Mouse (Mus musculus): ENCODE measurements around the gene Plxnb1.
"Not testable (repeated sequence)": the region's sequence is repeated elsewhere in the genome, so short reads cannot be mapped to it uniquely, and the experiment has no call there.

Gene Plxnb1

GRCm38 (mm10) chr9:109103250-109103649, 8.1 kb downstream of the Plxnb1 start:
- DNase-seq = peak; percentile 47

GRCm38 (mm10) chr9:109104083-109104482, 8.9 kb downstream of the Plxnb1 start:
- DNase-seq = no peak

GRCm38 (mm10) chr9:109105011-109105410, 9.8 kb downstream of the Plxnb1 start:
- peak; percentile 58 for DNase-seq

GRCm38 (mm10) chr9:109105648-109106047, 10.5 kb downstream of the Plxnb1 start:
- DNase-seq = no peak

DNA sequence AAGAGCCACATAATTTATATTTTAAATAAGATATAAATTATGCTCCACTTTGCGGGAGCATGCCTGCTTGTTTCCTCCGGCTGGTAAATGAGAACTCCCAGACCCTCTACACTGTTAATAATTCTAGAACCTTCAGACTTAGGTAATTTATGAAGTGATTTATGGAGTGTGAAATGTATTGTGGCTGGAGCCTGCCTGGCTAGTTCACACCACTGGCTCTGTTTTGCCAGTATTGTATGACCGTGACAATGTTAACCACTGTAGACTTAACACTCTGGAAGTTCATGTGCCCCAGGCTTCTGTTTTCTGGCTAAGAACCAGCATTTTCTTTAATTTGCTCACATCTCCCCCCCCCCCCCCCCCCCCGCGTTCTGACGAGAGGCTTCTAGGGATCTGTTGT, 12.2 kb downstream of the Plxnb1 start:
- DNase-seq = no peak

- no peak for DNase-seq
Observed at GRCm38 (mm10) chr9:109110240-109110639, 15.1 kb downstream of the Plxnb1 start.

- no peak for DNase-seq
Observed at GRCm38 (mm10) chr9:109111101-109111500, 15.9 kb downstream of the Plxnb1 start.

GRCm38 (mm10) chr9:109111591-109111990, 16.4 kb downstream of the Plxnb1 start:
- no peak for DNase-seq

DNA sequence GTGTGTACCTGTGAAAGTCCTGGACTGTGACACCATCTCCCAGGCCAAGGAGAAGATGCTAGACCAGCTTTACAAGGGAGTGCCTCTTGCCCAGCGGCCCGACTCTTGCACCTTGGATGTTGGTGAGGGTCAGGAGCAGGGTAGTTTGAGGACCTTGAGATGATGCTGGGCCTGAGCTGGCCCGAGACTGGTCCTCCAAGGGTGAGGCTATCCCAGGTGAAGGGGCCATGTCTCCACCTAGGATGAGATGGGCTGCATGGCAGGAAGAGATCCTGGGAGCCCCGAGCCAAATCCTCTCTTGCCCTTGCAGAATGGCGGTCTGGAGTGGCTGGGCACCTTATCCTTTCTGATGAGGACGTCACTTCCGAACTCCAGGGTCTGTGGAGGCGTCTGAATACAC, 18.1 kb downstream of the Plxnb1 start:
- no peak for DNase-seq

DNA sequence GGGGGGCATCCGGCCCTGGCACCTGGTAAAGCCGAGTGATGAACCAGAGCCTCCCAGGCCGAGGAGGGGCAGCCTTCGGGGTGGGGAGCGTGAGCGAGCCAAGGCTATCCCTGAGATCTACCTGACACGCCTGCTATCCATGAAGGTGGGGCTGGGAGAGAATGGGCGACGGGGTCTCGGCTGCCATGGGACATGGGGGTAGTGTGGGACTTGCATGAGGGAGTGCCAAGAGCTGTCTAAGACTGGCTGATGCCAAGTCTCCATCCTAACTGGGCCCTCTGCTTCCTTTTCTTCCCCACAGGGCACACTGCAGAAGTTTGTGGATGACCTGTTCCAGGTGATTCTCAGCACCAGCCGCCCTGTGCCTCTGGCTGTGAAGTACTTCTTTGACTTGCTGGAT, 19.1 kb downstream of the Plxnb1 start:
- DNase-seq = no peak

DNA sequence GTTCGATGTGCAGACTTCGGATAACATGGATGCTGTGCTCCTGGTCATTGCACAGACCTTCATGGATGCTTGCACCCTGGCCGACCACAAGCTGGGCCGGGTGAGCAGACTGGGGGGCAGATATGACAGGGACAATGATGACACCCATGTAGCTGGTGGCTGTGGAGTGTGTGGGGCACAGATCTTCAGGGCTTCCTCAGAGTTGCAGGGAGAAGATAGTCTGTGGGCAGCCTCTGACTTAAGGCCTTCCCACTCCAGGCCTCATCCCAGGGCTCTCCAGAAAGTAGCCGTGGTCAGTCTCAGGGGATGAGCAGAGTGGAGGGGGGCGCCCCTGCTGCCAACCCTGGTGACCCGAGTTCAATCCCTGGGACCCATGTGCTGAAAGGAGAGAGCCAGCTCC, 19.7 kb downstream of the Plxnb1 start:
- no peak for DNase-seq

- no peak for DNase-seq
Observed at GRCm38 (mm10) chr9:109116205-109116604, 21.0 kb downstream of the Plxnb1 start.

GRCm38 (mm10) chr9:109118106-109118505, 22.9 kb downstream of the Plxnb1 start:
- peak; percentile 77 for DNase-seq

DNA sequence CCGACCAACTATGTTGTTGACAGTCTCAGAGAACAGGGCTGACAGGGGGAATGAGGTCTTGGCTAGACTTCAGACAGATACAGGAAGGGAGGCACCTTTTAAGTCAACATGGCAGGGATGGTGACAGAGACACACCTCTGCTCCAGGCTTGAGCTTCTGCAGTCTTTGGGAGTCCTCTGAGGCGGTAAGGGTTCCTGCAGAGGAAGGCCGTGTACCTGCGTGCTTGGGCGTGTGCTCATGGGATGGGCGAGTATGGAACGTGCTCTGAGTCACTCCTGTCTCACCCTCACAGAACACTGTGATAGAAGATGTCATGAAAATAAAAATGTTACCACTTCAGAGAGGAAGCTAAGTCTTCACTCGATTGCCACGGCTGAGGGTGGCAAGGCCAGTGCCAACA, 24.4 kb downstream of the Plxnb1 start:
- DNase-seq = no peak

DNA sequence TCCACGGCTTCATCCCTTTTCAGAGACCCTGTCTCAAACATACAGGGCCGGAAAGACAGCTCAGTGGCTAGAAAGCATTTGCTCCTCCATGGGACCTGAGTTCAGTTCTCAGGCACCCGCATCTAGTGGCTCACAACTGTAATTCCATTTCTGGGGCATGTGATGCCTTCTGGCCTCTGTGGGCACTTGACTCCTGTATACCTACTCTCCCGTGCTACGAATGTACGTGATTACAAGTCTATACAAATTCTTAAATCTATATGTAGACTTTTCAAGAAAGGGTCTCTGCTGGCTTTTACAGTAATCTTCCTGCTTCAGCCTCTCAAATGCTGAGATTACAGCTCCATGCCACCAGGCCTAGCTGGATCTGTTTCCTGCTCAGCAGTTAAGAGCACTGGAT, 25.8 kb downstream of the Plxnb1 start:
- no peak for DNase-seq

DNA sequence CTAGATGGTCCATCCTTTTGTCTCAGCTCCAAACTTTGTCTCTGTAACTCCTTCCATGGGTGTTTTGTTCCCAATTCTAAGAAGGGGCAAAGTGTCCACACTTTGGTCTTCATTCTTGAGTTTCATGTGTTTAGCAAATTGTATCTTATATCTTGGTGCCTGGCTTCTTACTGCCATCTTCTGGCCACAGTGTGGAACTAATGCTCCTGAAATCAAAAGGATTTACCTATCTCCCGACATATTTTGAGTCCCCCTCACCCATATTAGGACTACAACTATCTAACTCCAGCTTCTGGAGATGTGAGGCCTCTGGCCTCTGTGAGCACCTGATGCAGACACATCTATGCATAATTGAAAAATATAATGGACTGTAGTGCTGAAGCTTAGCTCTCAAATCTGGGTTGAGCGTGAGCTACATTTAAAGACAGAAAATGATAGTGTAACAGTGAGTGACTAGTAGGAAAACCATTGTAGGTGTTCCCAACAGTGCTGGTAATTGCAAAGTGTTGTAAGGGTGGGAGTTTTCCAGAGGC, 27.4 kb downstream of the Plxnb1 start:
- DNase-seq = peak; percentile 61

GRCm38 (mm10) chr9:109123266-109123665, 28.1 kb downstream of the Plxnb1 start:
- peak; percentile 45 for DNase-seq

- no peak for DNase-seq
Observed at GRCm38 (mm10) chr9:109124164-109124563, 29.0 kb downstream of the Plxnb1 start.

DNA sequence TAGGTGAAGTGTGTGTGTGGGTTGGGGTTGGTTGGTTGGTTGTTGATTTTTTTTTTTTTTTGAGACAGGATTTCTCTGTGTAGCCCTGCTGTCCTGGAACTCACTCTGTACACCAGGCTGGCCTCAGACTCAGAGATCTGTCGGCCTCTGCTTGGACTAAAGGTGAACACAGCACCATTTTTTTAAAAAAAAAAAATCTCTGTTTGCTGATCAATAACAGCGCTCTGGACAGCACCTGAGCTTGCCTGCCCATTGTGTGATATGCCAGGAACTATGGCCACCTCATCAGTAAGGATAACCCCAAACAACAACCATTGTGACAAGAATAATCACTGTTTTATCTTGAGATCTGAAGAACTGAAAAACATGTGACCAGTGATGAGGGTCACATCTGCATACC, 29.9 kb downstream of the Plxnb1 start:
- DNase-seq = no peak

- DNase-seq = no peak
Observed at GRCm38 (mm10) chr9:109125481-109125880, 30.3 kb downstream of the Plxnb1 start.

DNA sequence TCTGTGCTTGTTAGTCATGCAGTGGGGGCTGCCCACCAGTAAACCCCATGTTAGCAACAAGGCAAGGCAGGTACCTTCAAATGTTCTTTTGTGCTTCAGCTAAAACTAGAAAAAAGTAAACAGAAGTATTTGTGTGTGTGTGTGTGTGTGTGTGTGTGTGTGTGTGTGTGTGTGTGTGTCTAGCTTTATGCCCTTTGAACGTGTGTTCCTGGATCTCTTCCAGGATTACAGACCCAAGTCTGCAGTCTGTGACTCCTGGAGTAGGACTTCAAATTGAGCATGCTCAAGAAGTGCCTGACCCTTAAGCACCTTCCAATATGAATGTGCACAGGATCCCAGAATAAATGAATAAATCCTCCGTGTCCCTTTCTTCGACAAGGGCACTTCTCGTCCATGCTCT, 31.9 kb downstream of the Plxnb1 start:
- DNase-seq = no peak

DNA sequence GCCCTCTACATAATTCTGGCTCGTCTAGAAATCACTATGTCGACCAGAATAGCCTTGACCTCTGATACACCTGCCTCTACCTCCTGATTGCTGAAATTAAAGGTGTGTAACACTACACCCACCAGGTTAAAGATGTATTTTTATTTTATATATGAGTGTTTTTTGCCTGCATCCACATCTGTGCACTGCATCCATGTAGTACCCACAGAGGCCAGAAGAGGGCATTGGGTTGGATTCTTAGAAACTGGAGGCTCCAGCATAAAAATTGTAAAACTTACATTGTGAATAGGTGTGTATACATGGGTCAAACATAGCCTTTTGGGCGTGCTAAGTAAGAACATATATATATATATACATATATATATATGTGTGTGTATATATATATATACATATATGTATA, 33.0 kb downstream of the Plxnb1 start:
- DNase-seq = peak; percentile 65

- DNase-seq = no peak
Observed at GRCm38 (mm10) chr9:109130076-109130475, 34.9 kb downstream of the Plxnb1 start.

DNA sequence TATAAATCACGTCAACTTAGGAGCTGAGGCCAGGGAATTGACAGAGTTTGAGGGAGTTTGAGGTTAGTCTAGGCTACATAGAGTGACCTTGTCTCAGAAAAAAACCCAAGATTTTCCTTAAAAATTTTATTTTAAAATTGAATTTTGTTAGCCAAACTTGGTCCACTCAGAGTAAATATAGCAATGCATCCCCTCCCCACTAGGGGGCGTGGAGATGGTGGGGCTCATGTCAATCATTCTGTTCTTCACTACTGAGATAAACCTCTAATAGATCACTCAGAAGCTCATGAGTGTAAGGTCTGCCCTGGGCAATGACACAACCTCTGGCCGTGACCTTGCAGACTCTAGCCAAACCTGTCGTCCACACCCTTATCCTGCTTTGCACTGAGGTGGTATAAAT, 45.2 kb downstream of the Plxnb1 start:
- DNase-seq = not testable (repeated sequence)

GRCm38 (mm10) chr9:109161941-109162340, 66.8 kb downstream of the Plxnb1 start, which contains the start of gene Fbxw21:
TSS of gene Fbxw21 (minus strand) at chr9:109162041.
- no peak for DNase-seq

DNA sequence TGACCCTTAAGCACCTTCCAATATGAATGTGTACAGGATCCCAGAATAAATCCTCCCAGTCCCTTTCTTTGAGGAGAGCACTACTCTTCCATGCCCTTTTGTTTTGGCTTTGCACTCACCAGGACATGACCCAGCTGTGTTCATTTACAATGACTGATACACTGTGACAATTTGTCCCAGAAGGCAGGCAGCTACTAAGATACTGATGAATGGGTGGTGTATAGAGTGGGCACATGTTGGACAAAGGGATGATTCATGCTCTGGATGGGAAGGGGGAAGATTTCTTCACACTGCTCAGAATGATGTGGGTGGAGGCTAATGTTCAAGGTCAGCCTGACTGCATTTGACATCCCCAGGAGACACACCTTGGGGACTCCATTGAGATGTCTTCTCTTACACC, 72.1 kb downstream of the Plxnb1 start:
- no peak for DNase-seq
